Mouse (Mus musculus): ENCODE data around the gene Dmrtc2.

Gene Dmrtc2

DNA sequence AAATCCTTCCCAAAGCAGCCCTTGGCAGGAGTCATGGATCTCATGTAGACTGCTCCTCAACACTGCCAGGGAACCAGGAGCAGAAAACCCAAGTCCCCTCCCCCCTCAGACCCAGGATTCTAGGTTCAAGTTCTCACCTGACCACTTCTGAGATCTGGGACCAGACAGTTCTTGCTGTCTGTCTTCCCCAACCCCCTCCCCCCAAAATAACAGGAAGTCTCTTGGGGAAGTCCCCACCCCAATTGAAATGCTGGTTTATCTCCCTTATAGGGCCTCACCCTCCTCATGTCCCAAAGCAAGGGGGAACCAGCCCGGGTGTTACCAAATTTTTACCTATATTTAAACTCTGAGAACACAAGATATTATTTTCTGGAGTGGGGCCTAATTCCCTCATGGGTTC lies 32.0 kb downstream of the Dmrtc2 start:
- peak; percentile 79 for DNase-seq (ENCODE audit: low read depth, low spot score)

DNA sequence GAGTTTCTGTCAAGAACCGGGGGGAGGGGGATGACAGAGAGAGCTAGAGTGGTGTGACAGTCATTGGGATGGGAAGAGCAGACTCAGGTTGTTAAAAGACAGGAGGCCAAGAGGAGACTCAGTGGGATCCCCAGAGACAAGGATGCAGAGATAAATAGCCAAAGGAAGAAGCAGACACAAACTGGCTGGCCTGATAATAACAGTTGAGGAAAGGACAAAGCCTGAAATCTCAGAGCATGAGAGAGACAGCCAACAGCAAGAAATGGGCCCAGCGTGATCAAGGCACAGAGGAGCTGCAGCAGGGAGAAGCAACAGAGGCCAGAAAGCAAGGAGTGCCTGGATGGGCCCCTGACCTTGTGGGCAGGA lies 32.4 kb downstream of the Dmrtc2 start:
- no peak for DNase-seq (ENCODE audit: low read depth, low spot score)

DNA sequence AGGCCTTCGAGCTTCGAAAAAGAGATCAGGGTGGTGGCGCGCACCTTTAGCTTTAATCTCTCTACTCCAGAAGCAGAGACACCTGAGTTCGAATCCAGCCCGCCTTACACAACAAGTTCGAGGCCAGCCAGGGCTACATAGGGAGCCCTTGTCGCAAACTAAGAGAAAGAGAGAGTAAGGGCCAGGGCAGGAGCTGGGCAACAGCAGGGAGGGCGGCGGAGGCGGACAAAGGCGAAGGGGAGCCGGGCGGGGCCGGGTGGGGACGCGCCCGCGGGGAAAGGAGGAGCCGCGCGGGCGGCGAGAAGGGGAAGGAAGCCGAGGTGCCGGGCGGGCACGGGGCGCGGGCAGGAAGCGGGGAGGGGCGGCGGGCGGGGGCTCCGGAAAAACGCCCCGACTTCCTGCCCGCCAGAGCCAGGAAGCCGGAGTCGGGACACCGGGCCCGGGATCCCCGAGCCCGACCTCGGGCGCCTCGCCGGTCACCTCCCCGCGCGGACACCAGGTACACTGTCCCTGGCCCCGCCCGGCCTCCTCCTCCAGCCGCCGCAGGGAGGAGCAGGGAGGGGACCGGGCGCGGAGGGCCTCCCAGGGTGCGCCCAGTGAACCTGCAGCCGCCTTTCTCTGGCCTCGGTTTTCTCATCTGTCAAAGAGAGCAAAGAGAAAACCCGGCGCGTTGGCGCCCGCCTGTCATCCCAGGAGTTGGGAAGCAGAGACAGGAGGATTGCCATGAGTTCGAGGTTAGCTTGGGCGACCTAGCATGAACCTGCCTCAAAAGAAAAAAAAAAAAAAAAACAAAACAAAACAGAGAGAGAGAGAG lies 33.0 kb downstream of the Dmrtc2 start, which contains the start of gene Arhgef1:
Gene Arhgef1 (plus strand): TSS at position 283 of the 814 bp plus-strand sequence.
- DNase-seq (ENCODE audit: low read depth, low spot score) = peak; percentile 85

DNA sequence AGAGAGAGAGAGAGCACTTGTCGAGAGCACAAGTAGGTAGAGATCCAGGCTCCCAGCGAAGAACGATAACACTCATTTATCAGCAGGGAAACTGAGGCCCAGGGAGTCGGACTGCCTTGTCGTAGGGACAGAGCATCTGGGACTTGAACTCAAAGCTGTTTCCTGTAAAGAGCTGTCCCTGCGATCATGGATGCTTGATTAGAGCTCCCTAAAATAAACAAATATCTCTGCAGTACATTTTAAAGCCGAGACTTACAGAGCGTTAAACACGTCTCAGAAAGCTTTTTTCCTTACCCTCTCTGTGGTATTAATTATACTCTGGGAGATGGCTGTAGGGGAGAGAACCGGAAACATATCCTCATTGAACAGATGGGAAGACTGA lies 33.6 kb downstream of the Dmrtc2 start:
- DNase-seq (ENCODE audit: low read depth, low spot score) = peak; percentile 44

DNA sequence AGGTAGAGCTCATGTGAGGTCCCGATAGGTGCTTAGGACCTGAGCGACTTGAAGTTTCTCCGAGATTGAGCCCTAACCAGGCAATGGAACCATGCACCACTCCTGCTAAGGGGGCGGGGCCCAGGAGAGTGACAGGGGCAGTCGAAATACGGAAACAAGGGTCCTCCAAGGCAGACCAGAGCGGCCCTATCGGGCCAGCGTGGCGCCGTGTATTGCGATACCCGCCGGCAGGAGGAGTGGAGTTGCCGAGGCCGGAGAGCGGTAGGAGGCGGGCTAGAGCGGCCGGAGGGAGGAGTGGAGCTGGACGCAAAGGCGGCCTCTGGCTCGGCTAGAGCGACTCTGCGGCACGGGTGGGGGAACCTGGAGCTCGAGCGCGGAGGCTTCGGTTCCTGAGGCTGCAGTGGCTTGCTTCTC lies 34.2 kb downstream of the Dmrtc2 start:
- peak; percentile 97 for DNase-seq (ENCODE audit: low read depth, low spot score)

DNA sequence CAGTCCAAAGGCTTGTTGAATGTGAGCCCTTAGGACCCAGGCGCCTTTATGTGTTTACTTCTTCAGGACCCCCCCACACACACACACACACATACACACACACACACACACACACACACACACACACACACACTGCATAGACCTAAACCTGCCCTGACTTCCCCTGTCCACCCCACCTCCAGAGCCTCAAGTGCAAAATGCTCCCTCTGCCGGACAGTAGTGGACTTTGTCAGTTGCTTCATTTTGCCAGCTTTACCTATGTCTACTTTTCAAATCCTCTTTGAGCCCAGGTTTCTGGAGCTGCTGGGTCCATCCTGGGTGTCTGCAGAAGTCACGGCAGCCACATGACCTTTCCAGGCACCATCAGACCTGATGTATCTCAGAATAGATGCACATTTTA lies 35.1 kb downstream of the Dmrtc2 start:
- peak; percentile 81 for DNase-seq (ENCODE audit: low read depth, low spot score)

DNA sequence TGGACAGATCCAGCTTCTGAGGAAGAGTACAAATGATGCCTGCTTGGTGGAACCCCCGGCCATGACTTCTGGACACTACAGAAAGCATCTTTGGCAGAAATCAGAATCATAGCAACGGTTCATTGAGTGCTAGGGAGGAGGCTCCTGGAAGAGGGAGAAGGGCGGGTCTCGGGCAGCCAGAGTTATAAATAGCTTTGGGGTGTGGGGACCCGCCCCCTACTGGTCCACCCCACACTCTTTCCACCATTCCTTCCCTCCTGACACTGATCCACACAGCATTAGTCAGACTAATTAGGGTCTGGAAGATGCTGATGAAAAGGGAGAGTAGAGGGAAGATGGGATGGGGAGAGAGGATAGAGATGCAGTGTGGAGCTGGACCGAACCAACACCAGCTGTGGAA lies 36.7 kb downstream of the Dmrtc2 start:
- DNase-seq (ENCODE audit: low read depth, low spot score) = peak; percentile 49

DNA sequence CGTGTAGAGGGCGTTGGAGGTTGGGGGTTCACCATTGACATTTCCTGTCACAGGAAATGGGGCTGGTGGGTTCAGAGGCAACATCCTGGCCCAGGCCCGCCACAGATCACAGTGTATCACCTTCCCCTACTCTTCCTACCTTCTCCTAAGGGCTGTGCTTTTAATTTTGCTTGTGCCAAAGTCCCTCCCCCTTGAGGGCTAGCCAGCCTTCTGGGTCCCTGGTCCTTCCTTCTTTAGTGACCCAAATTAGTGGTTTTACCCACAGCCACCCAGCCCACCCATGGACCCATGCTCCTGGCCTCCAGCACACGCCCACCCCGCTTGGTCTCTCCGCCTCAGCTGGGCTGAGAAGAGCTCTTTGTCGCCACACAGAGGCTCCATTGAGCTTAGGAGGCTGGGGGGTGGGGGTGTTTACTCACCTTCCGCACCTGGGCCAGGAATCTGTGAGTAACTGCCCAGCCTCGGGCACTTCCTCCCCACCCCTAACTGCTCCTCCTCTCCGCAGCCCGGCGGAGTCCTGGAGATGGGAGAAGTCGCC lies 37.4 kb downstream of the Dmrtc2 start:
- peak; percentile 87 for DNase-seq (ENCODE audit: low read depth, low spot score)

DNA sequence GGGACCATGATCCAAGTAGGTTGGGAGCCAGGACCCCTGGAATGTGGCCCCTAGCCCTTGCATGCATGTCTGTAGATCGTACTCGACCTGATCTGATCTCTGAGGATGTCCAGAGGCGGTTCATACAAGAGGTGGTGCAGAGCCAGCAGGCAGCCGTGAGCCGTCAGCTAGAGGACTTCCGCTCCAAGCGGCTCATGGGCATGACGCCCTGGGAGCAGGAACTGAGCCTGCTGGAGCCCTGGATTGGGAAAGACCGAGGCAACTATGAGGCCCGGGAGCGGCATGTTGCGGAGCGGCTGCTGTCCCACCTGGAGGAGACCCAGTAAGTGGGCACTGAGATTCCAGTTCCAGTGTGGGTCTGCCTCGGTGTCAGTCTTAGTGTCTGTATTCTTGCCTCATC lies 42.6 kb downstream of the Dmrtc2 start:
- DNase-seq (ENCODE audit: low read depth, low spot score) = no peak

DNA sequence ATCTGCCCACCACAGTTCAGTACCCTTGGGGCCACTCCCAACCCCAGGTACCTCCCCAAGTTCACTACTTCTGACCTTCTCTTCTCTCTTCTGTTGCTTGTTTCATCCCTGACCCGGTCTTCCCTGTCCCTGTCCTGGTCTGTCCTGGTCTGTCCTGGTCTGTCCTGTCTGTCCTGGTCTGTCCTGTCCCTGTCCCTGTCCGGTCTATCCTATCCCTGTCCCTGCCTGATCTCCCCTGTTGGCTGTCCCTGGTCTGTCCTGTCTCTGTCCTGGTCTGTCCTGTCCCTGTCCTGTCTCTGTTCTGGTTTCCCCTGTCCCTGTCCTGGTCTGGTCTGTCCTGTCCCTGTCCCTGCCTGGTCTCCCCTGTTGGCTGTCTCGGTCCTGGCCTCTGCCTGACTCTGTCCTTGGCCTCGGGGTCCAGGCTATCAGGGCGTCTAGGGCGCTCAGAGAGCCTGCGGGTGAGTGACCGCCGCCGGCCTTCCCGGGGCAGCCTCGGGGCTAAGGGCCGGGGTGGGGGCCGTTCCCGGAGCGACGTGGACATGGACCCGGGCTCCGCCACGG lies 49.0 kb downstream of the Dmrtc2 start:
- no peak for DNase-seq (ENCODE audit: low read depth, low spot score)

DNA sequence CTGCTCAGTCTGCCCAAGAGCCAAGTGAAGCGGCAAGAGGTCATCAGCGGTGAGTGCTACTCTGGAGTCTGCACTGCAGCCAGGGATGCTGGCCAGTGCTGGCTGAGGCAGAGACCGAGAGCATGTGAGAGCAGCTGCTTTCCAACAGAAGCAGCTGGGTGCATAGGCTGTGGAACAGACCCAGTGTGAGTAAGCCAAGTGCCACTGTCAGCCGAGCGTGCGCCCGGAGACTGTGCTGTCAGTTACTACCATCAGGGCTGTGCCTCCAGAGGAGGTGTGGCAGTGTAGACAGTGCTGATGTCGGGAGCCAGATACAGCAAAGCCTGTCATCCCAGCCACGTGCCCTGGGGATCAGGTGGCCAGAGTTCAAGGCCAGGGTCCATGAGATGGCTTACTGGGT lies 49.9 kb downstream of the Dmrtc2 start:
- DNase-seq (ENCODE audit: low read depth, low spot score) = no peak

All from CD4-positive, CD25-positive, alpha-beta regulatory T cell, adult 2 months (primary cell).